Mouse (Mus musculus) myocyte (in vitro differentiated cells): ENCODE data around the gene Slc33a1. TPM values are rescaled to one million over a fixed set of nuclear protein-coding genes. Genes with fewer than 3 reads are reported as not detected.

Source experiments
- H3K27me3 ChIP-seq: one replicate; pipeline ENCODE4 v1.6.1; 2011; ENCODE audit not compliant: control insufficient read depth, insufficient read depth, insufficient read length
- H3K36me3 ChIP-seq: one replicate; pipeline ENCODE4 v1.6.1; 2011; ENCODE audit not compliant: control insufficient read depth, insufficient read depth
- H3K4me2 ChIP-seq: one replicate; pipeline ENCODE4 v1.6.1; 2011; ENCODE audit warnings: low read depth, control low read depth
- H3K4me3 ChIP-seq: one replicate; pipeline ENCODE4 v1.5.1; 2011; ENCODE audit warnings: mild to moderate bottlenecking, control low read depth, moderate library complexity
- H3K79me2 ChIP-seq: one replicate; pipeline ENCODE4 v1.6.1; 2011; ENCODE audit not compliant: control insufficient read depth, insufficient read depth
- H3ac ChIP-seq: one replicate; pipeline ENCODE4 v1.6.1; 2011; ENCODE audit not compliant: control insufficient read depth, insufficient read length
- CEBPB ChIP-seq: IDR thresholded peaks from 2 replicates; pipeline ENCODE4 v1.6.1; 2011; ENCODE audit warnings: mild to moderate bottlenecking, moderate library complexity; ENCODE audit not compliant: poor library complexity, insufficient read depth, severe bottlenecking
- E2F4 ChIP-seq: IDR thresholded peaks from one replicate; pipeline ENCODE4 v1.6.1; 2011; ENCODE audit warnings: mild to moderate bottlenecking, control low read depth, moderate library complexity; ENCODE audit not compliant: insufficient read depth
- MAX ChIP-seq: IDR thresholded peaks from one replicate; pipeline ENCODE4 v1.6.1; 2011; ENCODE audit warnings: low read depth, mild to moderate bottlenecking, control low read depth
- MYOD1 ChIP-seq, 3 experiments: IDR thresholded peaks; one replicate each; pipeline ENCODE4 v1.6.1; 2011; ENCODE audit warnings: control low read depth in 2 of 3, low read depth in 2 of 3, mild to moderate bottlenecking in 2 of 3, moderate library complexity in 1 of 3; ENCODE audit not compliant: insufficient read length in 2 of 3, control insufficient read depth in 1 of 3
- MYOG ChIP-seq, 3 experiments: IDR thresholded peaks; one replicate each; pipeline ENCODE4 v1.6.1; 2011; ENCODE audit warnings: control low read depth in 2 of 3, low read depth in 2 of 3, mild to moderate bottlenecking in 2 of 3; ENCODE audit not compliant: insufficient read length in 2 of 3, control insufficient read depth in 1 of 3, insufficient read depth in 1 of 3
- POLR2A ChIP-seq: IDR thresholded peaks from one replicate; pipeline ENCODE4 v1.6.1; 2011; ENCODE audit warnings: low read depth, mild to moderate bottlenecking, control low read depth, moderate library complexity; ENCODE audit not compliant: insufficient read length
- POLR2AphosphoS2 ChIP-seq: IDR thresholded peaks from one replicate; pipeline ENCODE4 v1.6.1; 2011; ENCODE audit warnings: low read depth, control low read depth; ENCODE audit not compliant: insufficient read length
- REST ChIP-seq: IDR thresholded peaks from one replicate; pipeline ENCODE4 v1.6.1; 2011; ENCODE audit warnings: mild to moderate bottlenecking, control low read depth, moderate library complexity; ENCODE audit not compliant: insufficient read depth, insufficient read length
- SRF ChIP-seq: IDR thresholded peaks from one replicate; pipeline ENCODE4 v1.6.1; 2011; ENCODE audit warnings: low read depth; ENCODE audit not compliant: control insufficient read depth, insufficient read length
- TCF12 ChIP-seq: IDR thresholded peaks from one replicate; pipeline ENCODE4 v1.6.1; 2011; ENCODE audit warnings: mild to moderate bottlenecking, control low read depth; ENCODE audit not compliant: poor library complexity, insufficient read depth, severe bottlenecking
- TCF3 ChIP-seq: IDR thresholded peaks from one replicate; pipeline ENCODE4 v1.6.1; 2011; ENCODE audit warnings: low read depth, control low read depth; ENCODE audit not compliant: insufficient read length
- USF1 ChIP-seq: IDR thresholded peaks from one replicate; pipeline ENCODE4 v1.6.1; 2011; ENCODE audit warnings: low read depth, mild to moderate bottlenecking, control low read depth, moderate library complexity
- polyA plus RNA-seq: library from polyadenylated mRNA; unstranded; fragments of >200 nt; fragmentation: generic; extraction: Trizol; gene quantifications from one replicate; pipeline ENCODE4 v1.2.1, GENCODE M21; 2012; ENCODE audit warnings: missing spikeins

Gene Slc33a1
- polyA plus RNA-seq, 1 experiment = 8.4 TPM

GRCm38 (mm10) chr3:63897177-63897576, 67.4 kb downstream of the Slc33a1 start:
- no peak overlapping the region for H3K4me3 ChIP-seq
- H3K36me3 ChIP-seq = no peaks in the 10 kb centered on the region
- H3K27me3 ChIP-seq = peaks cover 12% of the 10 kb centered on the region
- TF ChIP-seq MYOG (IDR thresholded peaks at IDR 0.05; ENCODE audit: control insufficient read depth in 1 of 3, insufficient read depth in 1 of 3, insufficient read length in 2 of 3, low read depth in 2 of 3) = no peak
- no peak overlapping the region for H3K4me2 ChIP-seq
- no peak overlapping the region for H3ac ChIP-seq
- no peaks in the 10 kb centered on the region for H3K79me2 ChIP-seq

DNA sequence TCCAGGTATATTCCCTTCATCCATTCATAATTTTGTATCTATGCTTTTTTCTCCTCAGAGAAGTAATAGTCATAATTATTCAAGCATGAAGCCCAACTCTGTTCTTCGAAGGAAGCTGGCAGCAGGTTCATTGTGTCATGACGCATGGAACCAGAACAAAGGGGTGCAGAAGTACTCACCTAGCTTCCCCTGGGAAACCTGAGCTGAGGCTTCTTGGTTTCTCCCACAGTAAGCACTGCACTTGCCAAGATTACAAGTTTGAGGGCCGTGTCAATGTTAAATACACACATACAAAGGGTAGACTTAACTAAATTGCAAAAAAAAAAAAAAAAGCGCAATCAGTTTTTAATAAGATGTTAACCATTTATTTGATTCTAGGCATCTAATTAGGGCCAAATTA, 68.3 kb downstream of the Slc33a1 start:
- H3K4me3 ChIP-seq = no peak overlapping the region
- H3K36me3 ChIP-seq = no peaks in the 10 kb centered on the region
- TF ChIP-seq CEBPB (no peak), TCF12 (no peak), POLR2A (no peak), REST (no peak), USF1 (no peak), MYOG (IDR thresholded peaks at IDR 0.05; ENCODE audit: control insufficient read depth in 1 of 3, insufficient read depth in 1 of 3, insufficient read length in 2 of 3, low read depth in 2 of 3) (no peak), POLR2AphosphoS2 (no peak), E2F4 (no peak), SRF (no peak), TCF3 (no peak), MYOD1 (IDR thresholded peaks at IDR 0.05; ENCODE audit: control insufficient read depth in 1 of 3, insufficient read length in 2 of 3, low read depth in 2 of 3) (no peak), MAX (no peak)
- no peak overlapping the region for H3K4me2 ChIP-seq
- peaks cover 12% of the 10 kb centered on the region for H3K27me3 ChIP-seq
- H3ac ChIP-seq = no peak overlapping the region
- no peaks in the 10 kb centered on the region for H3K79me2 ChIP-seq

GRCm38 (mm10) chr3:63895786-63896185, 68.8 kb downstream of the Slc33a1 start:
- Histone ChIP-seq H3K4me3 (no peak overlapping the region), H3K79me2 (no peaks in the 10 kb centered on the region), H3K27me3 (peaks cover 12% of the 10 kb centered on the region), H3K36me3 (no peaks in the 10 kb centered on the region), H3K4me2 (no peak overlapping the region), H3ac (no peak overlapping the region)
- TF ChIP-seq TCF3 (no peak), E2F4 (no peak), MYOG (IDR thresholded peaks at IDR 0.05; ENCODE audit: control insufficient read depth in 1 of 3, insufficient read depth in 1 of 3, insufficient read length in 2 of 3, low read depth in 2 of 3) (no peak), USF1 (no peak), SRF (no peak), POLR2A (no peak), MYOD1 (IDR thresholded peaks at IDR 0.05; ENCODE audit: control insufficient read depth in 1 of 3, insufficient read length in 2 of 3, low read depth in 2 of 3) (no peak), REST (no peak), TCF12 (no peak), CEBPB (no peak), MAX (no peak), POLR2AphosphoS2 (no peak)

DNA sequence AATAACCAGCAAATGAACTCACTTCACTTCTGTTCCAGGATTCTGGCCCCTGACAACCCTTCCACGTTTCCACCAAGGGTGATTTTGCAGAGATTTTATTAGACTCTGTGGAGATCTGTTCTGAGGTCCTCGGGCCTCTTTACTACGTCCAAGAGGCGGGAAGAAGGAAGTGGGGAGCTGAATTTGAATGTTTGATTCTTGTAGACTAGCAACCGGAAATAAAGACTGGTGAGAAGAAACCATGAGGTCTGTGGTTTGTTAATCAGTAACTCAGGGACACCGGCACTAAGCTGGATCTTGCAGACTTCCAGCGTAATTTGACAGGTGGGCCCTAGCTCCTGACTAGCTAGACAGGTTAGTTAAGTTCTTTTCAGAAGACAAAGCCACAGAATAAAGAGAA, 70.9 kb downstream of the Slc33a1 start:
- TF ChIP-seq TCF12 (no peak), MYOG (IDR thresholded peaks at IDR 0.05; ENCODE audit: control insufficient read depth in 1 of 3, insufficient read depth in 1 of 3, insufficient read length in 2 of 3, low read depth in 2 of 3) (no peak), CEBPB (no peak), MYOD1 (IDR thresholded peaks at IDR 0.05; ENCODE audit: control insufficient read depth in 1 of 3, insufficient read length in 2 of 3, low read depth in 2 of 3) (no peak), REST (no peak), POLR2AphosphoS2 (no peak), POLR2A (no peak), MAX (no peak), E2F4 (no peak), SRF (no peak), TCF3 (no peak)
- Histone ChIP-seq H3K36me3 (no peaks in the 10 kb centered on the region), H3ac (no peak overlapping the region), H3K79me2 (no peaks in the 10 kb centered on the region), H3K4me2 (no peak overlapping the region), H3K27me3 (peaks cover 2% of the 10 kb centered on the region), H3K4me3 (no peak overlapping the region)

GRCm38 (mm10) chr3:63892154-63892553, 72.4 kb downstream of the Slc33a1 start:
- H3K79me2 ChIP-seq = no peaks in the 10 kb centered on the region
- H3K27me3 ChIP-seq = no peaks in the 10 kb centered on the region
- no peak overlapping the region for H3K4me2 ChIP-seq
- no peak overlapping the region for H3ac ChIP-seq
- no peak for TF ChIP-seq MAX
- no peak for TF ChIP-seq POLR2AphosphoS2
- TF ChIP-seq REST = no peak
- no peak for TF ChIP-seq E2F4
- no peak for TF ChIP-seq POLR2A
- TF ChIP-seq TCF3 = no peak
- no peak for TF ChIP-seq MYOG (IDR thresholded peaks at IDR 0.05; ENCODE audit: control insufficient read depth in 1 of 3, insufficient read depth in 1 of 3, insufficient read length in 2 of 3, low read depth in 2 of 3)
- TF ChIP-seq CEBPB = no peak
- no peak for TF ChIP-seq USF1
- TF ChIP-seq MYOD1 (IDR thresholded peaks at IDR 0.05; ENCODE audit: control insufficient read depth in 1 of 3, insufficient read length in 2 of 3, low read depth in 2 of 3) = no peak
- no peak for TF ChIP-seq SRF
- TF ChIP-seq TCF12 = no peak
- H3K36me3 ChIP-seq = no peaks in the 10 kb centered on the region
- no peak overlapping the region for H3K4me3 ChIP-seq

Other genes starting within 250 kb of the Slc33a1 start
- 0.01 TPM for gene Plch1, start 65.3 kb downstream of the Slc33a1 start, polyA plus RNA-seq
- gene E130311K13Rik, start 35.3 kb downstream of the Slc33a1 start, polyA plus RNA-seq = 3.4 TPM
- 7.2 TPM for gene Gmps, start 11.3 kb upstream of the Slc33a1 start, polyA plus RNA-seq
- 0.01 TPM for gene Vmn2r1, start 116.8 kb upstream of the Slc33a1 start, polyA plus RNA-seq
- gene Vmn2r2, start 177.2 kb upstream of the Slc33a1 start, polyA plus RNA-seq = not detected